Mouse (Mus musculus) kidney, postnatal 36 days (tissue): ENCODE data around the gene Gm20388.

ENCODE experiments used
- DNase-seq, 2 experiments: peaks; one replicate each; pipeline ENCODE4 v3.0.0; 2021 to 2022; ENCODE audit warnings: mixed read lengths in 2 of 2

Gm20388 gene

GRCm38 (mm10) chr8:122223976-122224649 lies 2313.5 kb downstream of the Gm20388 start:
- no peak for DNase-seq

GRCm38 (mm10) chr8:122224650-122225022 lies 2314.0 kb downstream of the Gm20388 start:
- no peak for DNase-seq

- DNase-seq, result peak in 1 of 2 experiments; percentile 27
Observed at GRCm38 (mm10) chr8:122225446-122225845, 2314.8 kb downstream of the Gm20388 start.

GRCm38 (mm10) chr8:122227345-122227744 lies 2316.7 kb downstream of the Gm20388 start:
- DNase-seq, result no peak

- no peak for DNase-seq
Observed at GRCm38 (mm10) chr8:122228792-122229575, 2318.3 kb downstream of the Gm20388 start.

GRCm38 (mm10) chr8:122229819-122230711 lies 2319.4 kb downstream of the Gm20388 start:
- peak in 1 of 2 experiments; percentile 52 for DNase-seq

- peak; percentile 49 to 82 for DNase-seq
Observed at GRCm38 (mm10) chr8:122230712-122231337, 2320.2 kb downstream of the Gm20388 start.

GRCm38 (mm10) chr8:122234055-122234454 lies 2323.4 kb downstream of the Gm20388 start:
- peak; percentile 26 to 67 for DNase-seq

GRCm38 (mm10) chr8:122236521-122236920 lies 2325.9 kb downstream of the Gm20388 start:
- no peak for DNase-seq

- no peak for DNase-seq
Observed at GRCm38 (mm10) chr8:122238225-122238624, 2327.6 kb downstream of the Gm20388 start.

- no peak for DNase-seq
Observed at GRCm38 (mm10) chr8:122238731-122239130, 2328.1 kb downstream of the Gm20388 start.

GRCm38 (mm10) chr8:122240241-122241026 lies 2329.8 kb downstream of the Gm20388 start:
- DNase-seq, result no peak

- DNase-seq, result no peak
Observed at GRCm38 (mm10) chr8:122243310-122243709, 2332.7 kb downstream of the Gm20388 start.

GRCm38 (mm10) chr8:122245161-122245560 lies 2334.5 kb downstream of the Gm20388 start:
- no peak for DNase-seq

- DNase-seq, result no peak
Observed at GRCm38 (mm10) chr8:122246257-122247211, 2335.9 kb downstream of the Gm20388 start.

GRCm38 (mm10) chr8:122251739-122252138 lies 2341.1 kb downstream of the Gm20388 start:
- DNase-seq, result no peak

GRCm38 (mm10) chr8:122252366-122252765 lies 2341.7 kb downstream of the Gm20388 start:
- DNase-seq, result no peak

GRCm38 (mm10) chr8:122259351-122259750 lies 2348.7 kb downstream of the Gm20388 start:
- peak; percentile 58 to 86 for DNase-seq

GRCm38 (mm10) chr8:122260755-122261154 lies 2350.1 kb downstream of the Gm20388 start:
- no peak for DNase-seq

GRCm38 (mm10) chr8:122262835-122263234 lies 2352.2 kb downstream of the Gm20388 start:
- DNase-seq, result no peak
